Mouse (Mus musculus): Measurements from ENCODE around the gene Mmp15.

Mmp15 gene

DNA sequence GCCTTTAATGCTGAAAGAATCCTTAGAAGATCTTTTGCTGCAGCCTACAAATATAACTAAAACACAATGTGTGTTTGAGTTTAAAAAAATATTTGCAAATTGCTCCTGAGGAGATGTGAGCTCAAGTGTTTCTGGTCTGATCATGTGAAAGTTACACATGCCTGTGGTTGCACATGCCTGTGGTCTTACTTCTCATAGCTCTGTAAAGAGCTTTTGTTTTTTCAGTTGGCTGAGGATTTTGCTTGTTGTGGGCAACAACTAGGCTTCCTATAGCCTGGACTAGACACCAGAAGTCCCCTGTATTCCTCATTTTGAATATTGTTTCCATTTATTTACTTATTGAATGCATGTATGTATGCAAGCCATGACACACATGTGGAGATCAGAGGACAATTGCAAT lies 15.7 kb upstream of the Mmp15 start:
- in situ Hi-C loops (cut with MboI, MseI), result loop anchor here (10.0 kb wide), 1 partner anchor 88 kb away; no protein-coding TSS in a partner anchor

DNA sequence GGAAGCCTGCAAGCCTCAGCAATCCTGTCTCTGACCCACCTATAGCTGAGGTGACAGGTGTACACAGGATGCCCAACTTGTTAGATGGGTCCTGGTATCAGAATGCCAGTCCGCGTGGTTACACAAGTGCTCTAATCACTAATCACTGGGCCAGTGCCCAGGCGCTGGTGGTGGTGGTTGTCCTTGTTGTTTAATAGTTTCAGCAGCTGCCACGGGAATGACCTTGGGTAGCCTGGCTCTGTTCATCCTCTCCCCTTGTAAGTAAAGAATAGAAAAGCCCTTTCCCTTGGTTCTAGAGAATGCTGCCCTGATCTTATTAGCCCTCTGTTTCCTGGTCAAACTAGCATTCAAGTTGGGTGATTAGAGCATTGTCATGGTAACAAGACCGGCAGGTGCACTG lies 10.3 kb upstream of the Mmp15 start:
- in situ Hi-C loops (cut with MboI, MseI), result no loop called here

DNA sequence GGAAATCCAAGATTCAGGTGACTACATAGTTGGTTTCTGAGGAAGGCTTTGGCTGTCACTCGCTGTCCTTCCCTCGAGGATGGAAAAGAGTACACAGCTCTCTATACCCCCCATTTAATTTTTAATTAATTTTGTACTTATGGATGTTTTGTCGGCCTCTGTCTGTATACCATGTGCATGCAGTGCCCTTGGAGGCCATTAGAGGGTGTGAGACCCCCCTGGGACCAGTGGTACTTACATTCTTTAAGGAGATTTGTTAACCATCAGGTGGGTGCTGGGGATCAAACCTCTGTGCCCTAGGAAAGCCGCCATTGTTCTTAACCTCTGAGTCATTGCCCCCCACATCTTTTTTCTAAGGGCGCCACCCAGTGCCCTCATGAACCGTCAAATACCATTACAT lies 7.4 kb upstream of the Mmp15 start:
- in situ Hi-C loops (cut with MboI, MseI), result no loop called here

DNA sequence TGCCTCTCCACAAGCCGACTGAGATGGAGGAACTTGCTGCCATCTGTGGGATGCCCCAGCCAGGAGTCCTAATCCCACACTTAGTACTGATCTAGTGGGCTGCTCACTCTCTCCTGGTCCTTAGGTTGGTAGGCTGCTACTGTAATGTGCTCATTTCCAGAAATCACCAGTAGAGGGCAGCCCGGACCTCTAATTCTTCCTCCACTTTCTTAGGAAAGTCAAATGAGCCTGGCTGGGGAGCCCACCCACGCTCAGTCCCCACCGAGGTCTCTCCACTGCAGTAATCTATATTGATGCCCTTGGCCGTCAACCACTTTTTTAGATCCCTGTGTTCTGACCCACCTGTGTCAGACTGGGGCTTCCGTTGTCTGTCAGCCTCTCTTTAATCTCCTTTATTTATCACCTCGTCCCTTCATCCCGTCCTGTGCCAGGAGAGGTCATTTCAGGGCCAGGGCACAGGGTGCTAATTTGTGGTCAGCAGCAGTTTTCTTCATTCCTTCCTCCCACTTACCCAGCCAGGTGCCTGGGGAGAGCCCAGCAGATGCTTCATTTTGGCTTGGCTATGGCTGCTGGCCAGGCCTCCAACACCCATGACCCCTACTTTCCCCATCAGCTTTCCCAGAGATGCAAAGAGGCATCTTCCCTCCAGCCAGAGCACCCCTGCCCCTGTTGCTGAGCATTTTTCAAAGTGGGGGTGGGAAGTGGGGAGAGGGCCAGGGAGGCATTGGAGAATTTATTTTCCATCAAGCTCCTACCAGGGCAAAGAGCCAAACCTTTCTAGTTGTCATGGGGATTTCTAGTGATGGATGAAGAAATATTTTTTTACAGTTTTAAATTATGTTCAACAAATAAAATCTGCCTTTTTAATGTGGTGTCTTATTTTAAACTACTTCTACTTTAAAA lies 5.2 kb upstream of the Mmp15 start:
- in situ Hi-C loops (cut with MboI, MseI), result no loop called here

DNA sequence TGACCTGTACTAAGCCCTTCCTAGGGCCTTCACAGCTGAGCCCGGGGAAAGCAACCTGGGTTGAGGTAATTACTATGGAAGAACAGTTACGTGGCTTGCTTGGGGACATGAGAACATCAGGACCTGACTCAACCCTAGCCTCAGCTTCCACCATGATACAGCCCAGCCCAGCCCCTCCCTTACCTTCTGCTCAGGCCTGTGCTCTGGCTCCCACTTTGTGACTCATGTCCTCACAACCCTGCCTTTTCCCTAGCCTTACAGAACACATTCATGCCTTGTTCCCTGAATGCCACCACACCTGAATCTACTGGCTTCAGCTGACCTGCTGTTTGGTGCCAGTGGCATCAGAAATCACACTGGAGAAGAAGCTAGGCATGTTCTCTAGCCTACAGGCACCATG lies 3.7 kb upstream of the Mmp15 start:
- in situ Hi-C loops (cut with MboI, MseI), result no loop called here

DNA sequence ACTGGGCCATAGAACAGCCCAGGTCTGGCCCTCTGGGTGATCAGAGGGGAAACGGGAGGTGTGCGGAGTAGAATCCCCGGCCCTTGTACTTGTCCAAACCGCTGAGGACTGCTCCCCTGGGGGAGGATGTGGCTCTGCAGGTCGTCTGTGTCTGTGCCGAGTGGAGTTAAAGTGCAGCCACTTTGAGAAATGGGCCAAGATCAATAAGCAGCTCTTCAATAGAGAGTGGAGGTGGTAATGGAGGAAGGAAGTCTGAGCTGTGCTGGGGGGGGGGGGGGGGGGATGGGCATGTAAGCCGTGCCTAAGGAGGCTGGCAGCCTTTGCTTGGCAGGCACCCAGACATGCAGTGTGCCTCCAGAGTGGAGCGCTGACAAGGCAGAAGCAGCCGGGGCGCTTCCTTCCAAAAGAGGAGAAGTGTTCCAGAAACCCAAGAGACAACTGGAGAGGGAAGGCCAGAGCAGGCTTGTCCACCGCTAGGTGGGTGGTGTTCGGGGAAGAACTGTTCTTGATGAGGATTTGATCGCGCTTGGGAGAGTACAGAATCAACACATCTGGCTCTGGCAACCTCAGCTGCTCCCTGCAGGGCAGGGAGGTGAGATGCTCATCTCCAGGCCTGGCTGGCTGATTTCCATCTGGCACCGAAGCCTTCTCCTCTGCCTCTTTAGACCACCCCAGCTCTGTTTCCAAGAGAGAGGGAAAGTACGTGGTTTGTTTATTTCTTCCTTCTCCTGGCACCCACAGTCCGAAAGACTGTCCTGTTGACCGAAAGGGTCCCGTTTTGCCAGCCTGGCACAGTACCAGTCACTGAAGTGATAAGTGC lies 3.0 kb upstream of the Mmp15 start:
- in situ Hi-C loops (cut with MboI, MseI), result no loop called here

DNA sequence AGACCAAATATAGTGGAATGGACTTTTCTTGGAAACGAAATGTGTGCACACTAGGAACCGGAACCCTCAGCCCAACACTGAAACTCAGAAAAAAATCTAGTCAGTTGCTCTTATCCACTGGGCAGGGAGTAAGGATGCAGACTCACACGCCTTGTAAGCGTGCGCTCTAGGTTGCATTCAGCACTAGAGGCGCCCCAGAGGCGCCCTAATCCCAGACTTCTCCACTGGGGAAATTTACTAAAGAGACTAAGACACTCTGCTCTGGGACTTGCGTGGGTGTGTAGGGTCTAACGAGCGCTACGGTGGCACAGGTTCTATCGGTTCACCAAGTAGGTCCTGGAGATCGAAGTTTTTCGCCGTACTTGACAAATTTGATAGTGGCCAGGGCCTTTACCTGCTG lies 607 bp upstream of the Mmp15 start:
- in situ Hi-C loops (cut with MboI, MseI), result loop anchor here (5.0 kb wide), 1 partner anchor 76 kb away; no protein-coding TSS in a partner anchor

DNA sequence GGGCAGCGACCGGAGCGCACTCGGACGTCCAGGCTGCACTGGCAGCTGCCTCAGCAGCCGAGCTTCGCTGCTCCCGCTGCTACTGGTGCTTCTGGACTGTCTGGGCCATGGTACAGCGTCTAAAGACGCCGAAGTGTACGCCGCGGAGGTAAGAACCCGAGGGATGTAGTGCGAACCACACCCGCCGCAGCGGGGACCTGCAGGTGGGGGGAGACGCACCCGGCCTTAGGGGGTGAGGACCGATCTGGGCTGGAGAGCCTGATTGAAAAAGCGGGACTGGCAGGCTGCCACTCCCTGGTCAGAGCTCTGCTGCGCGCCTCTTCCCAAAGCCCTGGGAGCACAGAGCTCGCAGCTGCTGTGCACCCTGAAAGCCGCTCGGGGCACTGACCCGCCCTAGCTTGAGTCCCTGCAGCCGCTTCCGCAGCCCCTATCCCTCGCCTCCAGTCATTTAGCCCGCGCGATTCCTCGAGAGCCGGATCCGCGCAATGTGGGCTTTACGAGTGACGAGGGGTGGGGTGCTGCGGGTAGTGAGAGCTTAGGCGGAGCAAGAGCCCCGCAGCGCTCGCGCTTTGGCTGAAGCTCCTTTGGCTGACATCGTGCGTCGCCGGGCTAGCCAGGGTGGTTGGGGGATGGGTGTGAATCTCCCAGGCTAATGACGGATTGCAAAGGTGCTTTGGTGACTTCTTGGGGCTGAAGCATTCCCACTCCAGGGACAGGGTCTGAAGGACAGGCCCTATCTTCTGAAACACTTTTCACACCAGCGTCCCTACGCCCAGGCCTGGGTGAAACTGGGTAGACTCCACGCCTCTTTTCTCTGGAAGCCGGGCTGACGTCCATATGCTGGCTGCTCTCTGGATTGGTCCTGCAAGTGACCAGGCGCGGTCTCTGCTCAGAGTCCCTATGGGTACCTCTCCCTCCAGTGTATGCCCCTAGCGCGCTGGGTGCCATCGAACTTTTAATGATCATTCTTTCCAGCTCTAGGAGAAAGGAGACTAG lies 1.1 kb downstream of the Mmp15 start:
- in situ Hi-C loops (cut with MboI, MseI), result loop anchor here (5.0 kb wide), 1 partner anchor 74 kb away; no protein-coding TSS in a partner anchor

DNA sequence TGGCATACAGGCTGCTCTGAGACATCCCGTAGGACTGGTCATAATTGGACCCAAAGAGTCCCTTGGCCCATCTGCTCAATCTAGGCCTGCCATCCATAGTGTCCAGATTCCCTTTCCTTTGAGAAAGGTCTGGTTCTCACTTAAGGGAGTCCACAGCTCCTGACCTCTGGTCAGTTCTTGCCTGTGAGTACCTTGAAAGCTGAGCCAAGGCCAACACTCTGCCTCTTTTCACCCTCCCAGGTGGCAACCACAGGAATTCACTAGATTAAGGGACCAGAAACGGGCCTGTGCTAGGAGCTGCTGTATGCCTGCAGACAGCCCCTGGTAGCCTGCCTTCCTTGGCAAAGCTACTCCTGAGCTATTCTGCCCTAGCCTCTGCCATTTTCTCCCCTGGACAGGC lies 2.5 kb downstream of the Mmp15 start:
- in situ Hi-C loops (cut with MboI, MseI), result loop anchor here (5.0 kb wide), 1 partner anchor 73 kb away; no protein-coding TSS in a partner anchor

DNA sequence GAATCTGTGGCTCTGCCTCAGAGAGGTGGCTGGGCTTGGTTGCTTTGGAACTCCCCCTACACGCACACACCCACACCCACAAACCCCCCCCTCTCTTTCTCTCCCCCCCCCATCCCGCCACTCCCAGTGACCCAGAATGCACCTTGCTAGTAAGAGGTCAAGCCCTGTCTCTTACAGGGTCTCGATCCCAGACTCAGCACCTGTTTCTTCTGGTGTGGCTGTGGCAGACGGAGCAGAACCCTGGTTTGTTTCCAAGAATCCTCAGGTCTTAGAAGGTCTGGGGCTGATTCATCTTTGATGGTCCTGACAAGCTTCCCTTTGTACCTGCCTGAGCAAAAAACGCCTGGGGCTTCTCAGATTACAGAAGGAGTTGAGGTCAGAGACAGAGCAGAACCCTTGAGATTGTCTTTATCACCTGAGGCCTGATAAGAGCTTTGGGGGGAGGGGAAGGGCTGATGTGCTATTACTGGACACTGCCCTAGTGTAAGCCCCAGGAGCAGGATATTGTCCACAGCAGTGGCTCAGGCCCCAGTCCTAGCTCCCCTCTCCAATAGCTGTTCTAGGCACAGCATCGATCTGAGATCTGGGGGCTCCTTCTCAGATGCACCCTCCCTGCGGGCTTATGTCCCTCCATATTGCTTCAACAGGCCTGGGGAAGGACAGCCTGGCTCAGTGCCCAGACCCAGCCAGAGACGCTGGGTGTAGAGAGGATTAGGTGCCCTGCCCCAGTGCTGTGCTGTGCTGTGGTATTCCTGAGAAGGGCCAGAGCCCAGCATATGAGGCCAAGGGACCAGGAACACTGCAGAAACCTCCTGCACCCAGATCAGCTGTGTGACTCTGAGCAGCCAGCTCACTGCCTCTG lies 6.7 kb downstream of the Mmp15 start:
- in situ Hi-C loops (cut with MboI, MseI), result no loop called here

DNA sequence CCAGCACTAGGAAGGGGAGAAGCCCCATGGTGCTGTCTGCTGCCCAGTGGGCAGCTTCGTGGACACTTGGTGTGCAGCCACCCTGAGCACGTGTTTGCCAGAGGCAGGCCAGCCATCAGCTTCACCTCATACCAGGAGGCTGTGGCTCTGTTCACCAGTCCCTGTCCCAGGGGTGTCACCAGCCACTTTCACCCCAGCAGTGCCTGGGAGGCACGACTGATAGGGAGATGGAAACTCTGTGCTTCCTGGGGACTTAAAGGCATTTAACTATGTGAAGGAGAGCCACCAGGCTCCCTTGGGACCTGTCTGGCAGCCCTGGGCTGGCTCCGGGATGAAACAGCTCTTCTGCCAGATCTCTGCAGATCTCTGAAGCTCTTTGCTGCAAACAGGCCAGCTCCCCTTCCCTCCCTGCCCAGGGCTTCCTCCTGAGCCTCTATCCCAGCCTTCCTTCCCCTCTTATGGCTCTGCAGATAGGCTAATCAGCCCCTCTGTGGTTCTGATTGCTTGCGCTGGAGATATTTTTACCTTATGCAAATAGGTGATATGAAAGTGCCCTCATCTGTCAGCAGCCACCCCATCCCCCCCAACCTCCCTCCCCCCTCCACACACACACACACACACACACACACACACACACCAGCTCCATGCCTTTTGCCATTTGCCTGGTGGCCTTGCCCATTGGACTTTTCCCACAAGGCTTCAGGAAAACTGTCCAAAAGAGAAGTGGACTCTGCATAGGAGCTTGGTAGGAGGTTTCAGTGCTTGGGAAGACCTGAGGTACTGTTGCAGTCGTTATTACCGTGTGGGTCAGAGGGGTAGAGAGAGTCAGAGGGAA lies 8.3 kb downstream of the Mmp15 start:
- in situ Hi-C loops (cut with MboI, MseI), result no loop called here

DNA sequence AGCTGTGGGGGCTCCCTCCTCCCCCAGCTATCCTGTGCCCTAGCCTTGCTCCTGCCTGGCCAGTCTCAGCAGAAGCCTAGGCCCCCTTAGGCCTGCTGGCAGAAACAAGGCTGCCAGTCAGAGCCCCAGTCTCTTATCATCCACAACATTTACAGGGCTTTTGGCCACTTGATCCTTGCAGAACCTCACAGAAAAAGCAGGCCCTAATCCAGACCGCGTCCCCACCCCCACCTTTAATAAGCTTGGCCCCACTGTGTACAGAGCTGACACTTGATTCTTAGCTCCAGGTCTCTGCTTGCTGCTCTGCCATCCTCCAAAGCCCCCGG lies 8.9 kb downstream of the Mmp15 start:
- in situ Hi-C loops (cut with MboI, MseI), result no loop called here

DNA sequence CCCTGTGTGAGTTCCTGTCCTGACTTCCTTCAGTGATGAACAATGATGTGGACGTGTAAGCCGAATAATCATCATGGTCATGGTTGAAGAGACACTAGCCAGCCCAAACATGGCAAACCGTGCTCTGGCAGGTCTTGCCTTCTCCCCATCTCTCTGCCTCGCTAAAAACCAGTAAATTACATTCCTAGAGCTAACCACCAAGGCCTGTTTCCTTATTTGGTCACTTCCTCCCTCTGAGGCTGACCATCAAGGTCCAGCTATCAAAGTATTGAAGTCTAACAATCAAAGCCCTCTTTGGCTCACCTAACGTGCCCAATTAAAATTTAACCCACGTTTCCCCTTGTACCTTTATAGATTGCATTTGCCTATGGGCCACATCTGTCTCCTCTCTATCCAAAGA lies 10.2 kb downstream of the Mmp15 start:
- in situ Hi-C loops (cut with MboI, MseI), result no loop called here

DNA sequence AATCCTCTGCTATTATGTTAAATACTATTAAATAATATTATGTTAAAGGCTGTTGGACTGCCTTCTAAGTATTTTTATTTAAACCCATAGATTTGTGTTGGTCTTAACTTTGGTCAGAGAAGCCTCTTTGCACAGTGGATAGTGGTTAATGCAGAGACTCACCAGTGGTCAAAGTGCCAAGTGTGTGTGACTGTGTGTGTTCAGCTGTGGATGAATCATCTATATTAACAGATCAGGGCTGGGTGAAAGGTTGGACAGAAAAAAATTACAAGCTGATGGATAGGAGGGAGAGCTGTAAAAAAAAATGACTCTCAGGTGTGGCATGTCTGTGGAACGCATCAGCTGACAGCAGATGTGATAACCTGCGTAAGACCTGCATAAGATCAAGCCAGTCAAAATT lies 11.8 kb downstream of the Mmp15 start:
- in situ Hi-C loops (cut with MboI, MseI), result no loop called here

DNA sequence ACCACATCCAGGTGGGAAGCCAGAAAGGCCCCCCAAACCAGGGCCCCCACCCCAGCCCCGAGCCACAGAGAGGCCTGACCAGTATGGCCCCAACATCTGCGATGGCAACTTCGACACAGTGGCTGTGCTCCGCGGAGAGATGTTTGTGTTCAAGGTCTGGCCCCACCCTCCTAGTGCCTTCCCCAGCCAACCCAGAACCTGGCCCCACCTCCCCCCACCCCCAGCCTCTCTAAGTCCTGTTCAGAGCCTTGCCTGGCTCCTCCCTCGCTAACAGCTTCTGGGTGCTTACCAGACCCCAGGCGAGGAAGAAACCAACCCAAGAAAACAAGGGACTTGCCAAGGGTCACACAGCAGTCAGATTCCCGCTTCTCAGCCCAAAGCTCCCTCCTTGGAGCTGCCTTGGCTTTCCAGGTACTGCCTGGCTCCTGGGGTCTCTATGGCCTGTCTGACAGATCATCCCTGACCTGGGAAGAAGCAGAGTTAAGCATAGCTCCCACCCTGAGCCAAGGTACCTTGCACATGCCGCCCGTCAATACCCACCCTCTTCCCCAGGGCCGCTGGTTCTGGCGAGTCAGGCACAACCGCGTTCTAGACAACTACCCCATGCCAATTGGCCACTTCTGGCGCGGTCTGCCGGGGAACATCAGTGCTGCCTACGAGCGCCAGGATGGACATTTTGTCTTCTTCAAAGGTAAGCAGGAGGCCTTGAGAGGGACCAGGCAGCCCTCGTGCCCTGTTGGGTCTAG lies 17.7 kb downstream of the Mmp15 start:
- in situ Hi-C loops (cut with MboI, MseI), result no loop called here

DNA sequence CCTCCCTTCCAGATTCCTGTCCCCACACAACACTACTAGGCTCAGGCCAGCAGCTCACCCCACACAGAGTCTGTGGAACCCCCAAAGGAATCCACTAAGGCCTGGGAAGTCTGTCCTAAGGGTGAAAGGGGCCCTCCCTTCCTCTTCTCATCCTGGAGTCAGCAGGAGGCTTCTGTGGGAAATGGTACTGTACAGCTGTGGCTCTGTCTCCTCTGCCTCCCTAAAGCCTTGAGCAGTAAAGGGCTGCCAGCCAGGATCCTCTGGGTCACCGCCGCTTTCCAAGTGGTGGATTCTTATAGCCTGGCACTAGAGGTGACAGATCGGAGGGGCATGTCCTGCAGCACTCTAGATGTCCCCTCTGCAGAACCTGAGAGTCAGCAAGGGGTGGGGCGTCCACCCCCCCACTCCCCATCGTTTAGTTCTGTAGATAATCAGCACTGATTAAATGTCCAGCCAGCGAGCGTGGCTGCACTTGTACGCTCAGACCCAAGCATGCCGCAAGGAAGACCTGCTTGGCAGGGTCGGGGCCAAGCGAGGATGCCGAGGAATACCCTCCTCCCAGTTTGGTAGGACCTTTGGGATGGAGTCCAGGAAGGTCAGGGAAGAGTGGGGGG lies 21.4 kb downstream of the Mmp15 start:
- in situ Hi-C loops (cut with MboI, MseI), result no loop called here

DNA sequence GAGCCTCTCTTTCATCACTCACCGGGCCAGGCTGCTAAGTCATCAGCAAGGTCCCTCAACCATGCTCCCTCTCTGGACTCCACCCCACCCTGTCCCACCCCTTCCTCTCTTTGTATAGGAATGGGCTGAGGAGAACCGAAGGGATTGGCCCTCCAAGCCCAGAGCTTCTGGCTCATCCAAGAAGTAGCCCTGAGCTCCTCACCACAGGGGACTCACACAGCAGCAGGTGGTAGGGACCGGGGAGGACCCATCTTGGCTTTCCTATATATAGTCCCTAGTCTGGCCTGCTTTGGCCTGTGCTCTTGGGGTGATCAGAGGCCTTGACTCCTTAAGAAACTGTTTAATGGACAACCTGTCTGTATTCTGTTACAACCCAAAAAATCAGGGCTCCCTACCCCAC lies 22.4 kb downstream of the Mmp15 start:
- in situ Hi-C loops (cut with MboI, MseI), result no loop called here

DNA sequence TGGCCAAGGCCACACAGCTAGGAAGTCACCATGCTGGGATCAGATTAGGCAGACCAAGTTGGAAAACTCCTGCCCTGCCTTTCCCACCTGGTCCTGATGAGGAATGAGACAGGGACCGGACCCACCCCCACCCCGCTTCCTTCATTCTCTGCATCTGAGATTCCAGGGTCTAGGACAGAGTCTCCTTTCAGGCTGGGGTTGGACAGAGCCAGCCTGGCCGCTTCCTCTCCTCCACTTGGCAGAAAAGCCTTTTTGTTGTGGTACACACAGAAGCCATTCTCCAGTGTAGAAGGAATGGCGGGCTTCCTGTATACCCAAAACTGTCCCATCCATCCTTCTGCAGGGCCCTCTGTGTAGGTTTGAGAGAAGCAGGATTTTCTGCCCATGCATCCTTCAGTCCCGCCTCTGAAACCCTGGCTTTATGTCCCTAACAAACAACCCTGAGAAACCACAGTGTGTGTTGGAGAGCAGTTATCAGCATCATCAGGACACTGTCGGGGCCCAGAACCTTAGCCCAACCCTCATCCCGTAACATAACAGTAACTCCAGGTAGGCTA lies 23.4 kb downstream of the Mmp15 start:
- in situ Hi-C loops (cut with MboI, MseI), result no loop called here
